Mouse (Mus musculus) spleen, embryonic (tissue): ENCODE measurements around the gene Zfand2b.

Experiments
- CTCF ChIA-PET: fragments of 350-600 bp; sonication (Branson Sonifier 250); formaldehyde crosslinking; loops from one replicate; lab custom pipeline; 2022; lab: Charles Lee

The Zfand2b gene

GRCm38 (mm10) chr1:75211141-75211708 is 42.8 kb downstream of the Zfand2b start:
- CTCF ChIA-PET, result interaction anchor here (1.2 kb wide), 1 partner anchor 10 kb away, joined by 4 read pairs; no protein-coding TSS in a partner anchor

GRCm38 (mm10) chr1:75212542-75212941 is 44.1 kb downstream of the Zfand2b start:
- CTCF ChIA-PET, result interaction anchor here (1.2 kb wide), 1 partner anchor 8 kb away, joined by 4 read pairs; no protein-coding TSS in a partner anchor

DNA sequence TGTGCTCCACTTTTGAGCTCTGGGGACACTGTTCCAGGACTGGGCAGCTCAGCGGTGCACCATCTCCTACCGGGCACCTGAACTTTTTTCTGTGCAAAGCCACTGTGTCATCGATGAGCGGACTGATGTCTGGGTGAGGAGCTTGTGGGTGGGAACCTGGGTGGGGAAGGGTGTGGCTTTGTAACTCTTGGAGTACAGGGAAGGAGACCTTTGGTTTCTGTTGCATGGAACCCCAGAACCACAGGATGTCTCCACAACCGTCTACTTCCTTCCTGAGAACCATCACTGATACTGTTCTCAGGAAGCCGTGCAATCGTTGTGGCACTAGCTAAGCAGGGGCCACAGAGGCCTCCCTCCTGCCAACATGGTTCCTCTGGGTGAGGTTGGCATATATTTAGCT is 44.6 kb downstream of the Zfand2b start:
- CTCF ChIA-PET, result no interaction called here

DNA sequence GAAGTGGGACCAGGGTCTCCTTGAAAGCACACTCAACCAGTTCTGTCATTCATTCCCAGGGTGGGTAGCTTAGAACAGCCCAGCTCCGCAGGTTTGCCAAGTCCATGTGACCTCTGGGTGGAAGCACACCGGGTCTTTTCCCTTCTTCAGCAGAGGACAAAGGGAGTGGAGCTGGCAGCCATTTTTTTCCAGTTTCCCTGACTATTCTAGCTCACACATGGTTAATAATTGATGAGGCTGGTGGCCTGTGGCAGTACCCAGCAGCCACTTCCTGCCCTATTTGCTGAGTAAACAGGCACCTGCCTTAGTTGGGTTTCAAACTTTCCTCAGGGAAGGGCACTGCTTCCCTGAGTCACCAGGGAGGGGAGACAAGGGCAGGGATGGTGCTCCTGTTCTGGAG is 46.0 kb downstream of the Zfand2b start:
- CTCF ChIA-PET, result interaction anchor here (0.6 kb wide), 1 partner anchor 49 kb away, joined by 3 read pairs; no protein-coding TSS in a partner anchor

GRCm38 (mm10) chr1:75214886-75215285 is 46.4 kb downstream of the Zfand2b start:
- CTCF ChIA-PET, result interaction anchor here (0.6 kb wide), 1 partner anchor 49 kb away, joined by 3 read pairs; no protein-coding TSS in a partner anchor

GRCm38 (mm10) chr1:75215785-75216184 is 47.3 kb downstream of the Zfand2b start:
- CTCF ChIA-PET, result no interaction called here

DNA sequence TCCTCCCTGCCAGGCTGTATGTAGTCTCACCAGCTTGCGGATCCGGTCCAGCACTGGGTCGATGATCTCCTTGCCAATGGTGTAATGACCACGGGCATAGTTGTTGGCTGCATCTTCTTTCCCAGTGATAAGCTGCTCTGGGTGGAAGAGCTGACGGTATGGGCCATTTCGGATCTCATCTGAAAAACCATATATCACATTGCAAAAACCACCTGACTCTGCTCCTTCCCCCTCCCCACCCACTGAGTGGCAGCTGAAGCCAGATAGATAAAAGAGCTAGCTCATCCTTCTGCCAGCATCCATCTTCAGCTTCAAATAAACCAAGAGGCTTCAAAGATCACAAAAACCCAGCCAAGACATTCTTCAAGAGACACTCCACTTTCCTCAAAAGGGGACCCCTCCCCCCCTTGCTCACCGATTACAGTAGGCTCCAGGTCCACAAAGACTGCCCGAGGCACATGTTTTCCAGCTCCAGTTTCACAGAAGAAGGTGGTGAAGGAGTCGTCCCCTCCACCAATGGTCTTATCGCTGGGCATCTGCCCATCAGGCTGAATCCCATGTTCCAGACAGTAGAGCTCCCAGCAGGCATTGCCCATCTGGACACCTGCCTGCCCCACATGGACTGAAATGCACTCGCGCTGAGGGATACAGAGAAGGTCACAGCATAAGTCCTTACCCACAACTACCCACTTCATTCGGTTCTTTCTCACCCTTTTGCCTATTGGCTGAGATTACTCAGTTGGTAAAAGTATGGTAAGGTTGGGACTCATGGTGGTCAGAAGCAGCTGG is 48.5 kb downstream of the Zfand2b start:
- CTCF ChIA-PET, result interaction anchor here (0.6 kb wide), 1 partner anchor 454 kb away, joined by 9 read pairs; no protein-coding TSS in a partner anchor

DNA sequence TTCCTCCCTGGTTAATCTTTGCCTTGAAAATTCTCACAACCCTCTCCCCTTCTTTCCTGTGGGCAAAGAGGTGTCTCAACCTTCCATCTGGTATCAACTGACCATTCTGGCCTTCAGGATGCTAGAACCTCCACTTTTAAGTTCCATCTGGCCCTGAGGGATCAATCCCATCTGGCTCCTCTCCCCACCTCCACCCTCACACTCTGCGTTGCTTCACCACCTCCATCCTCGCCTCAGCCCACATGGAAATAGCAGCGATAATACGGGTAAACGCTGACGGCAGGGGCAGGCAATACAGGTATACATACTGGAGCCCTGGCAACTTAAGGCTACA is 49.4 kb downstream of the Zfand2b start:
- CTCF ChIA-PET, result interaction anchor here (1.4 kb wide), 1 partner anchor 19 kb away, joined by 5 read pairs; no protein-coding TSS in a partner anchor

DNA sequence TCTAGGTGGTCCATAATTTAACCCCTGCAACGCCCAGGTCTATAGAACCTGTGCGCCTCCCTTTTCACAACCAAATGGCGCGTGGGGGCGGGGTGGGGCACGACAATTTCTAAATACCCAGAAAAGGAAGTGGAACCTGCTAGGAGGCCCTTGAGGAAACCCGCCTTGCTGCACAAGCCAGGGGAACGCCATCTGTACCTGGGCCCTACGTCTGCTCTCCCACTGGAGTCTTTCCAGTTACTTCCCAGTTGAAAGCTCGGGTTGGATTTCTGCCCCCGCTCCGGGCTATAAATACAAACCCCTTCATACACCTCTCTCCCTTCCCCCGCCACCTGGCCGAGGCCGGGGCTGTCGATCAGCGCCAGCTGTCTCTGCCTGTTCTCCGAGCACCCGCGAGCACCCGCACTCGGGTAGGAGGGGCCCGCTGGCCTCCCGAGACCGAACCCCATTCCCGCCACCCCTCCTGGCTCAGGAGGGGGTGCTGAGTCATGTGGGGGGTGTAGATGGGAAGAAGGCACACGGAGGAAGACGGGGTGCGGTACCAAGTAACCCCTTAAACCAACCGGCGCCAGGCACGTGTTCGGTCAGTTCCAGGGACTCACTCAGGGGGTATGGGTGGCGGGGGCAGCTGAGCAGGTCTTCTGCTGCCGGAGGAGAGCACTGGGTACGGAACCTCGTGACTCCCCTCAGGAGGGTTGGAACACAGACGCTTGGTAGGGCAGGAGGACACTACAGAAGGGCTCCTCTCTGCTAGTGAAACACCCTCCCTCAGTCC is 50.0 kb downstream of the Zfand2b start:
- CTCF ChIA-PET, result interaction anchor here (1.4 kb wide), 1 partner anchor 18 kb away, joined by 5 read pairs; no protein-coding TSS in a partner anchor

DNA sequence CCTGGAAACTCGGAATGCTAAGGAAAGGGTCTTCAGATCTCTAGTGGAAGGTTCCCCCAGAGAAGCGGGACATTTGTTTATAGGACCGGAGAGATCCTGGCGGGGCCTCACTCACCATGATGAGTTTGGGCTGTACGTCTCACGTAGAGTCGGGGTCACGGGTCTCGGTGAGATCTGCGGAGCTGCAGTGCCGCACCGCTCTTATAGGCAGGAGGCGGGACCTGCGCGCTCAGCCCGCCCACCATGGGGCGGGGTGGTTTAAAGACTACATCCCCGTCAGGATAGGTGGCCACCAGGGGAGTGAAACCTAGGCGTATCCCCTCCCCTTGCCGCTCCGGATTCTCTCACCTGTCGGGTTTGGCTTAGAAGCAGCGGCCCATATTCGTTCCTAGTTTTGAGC is 50.6 kb downstream of the Zfand2b start:
- CTCF ChIA-PET, result interaction anchor here (0.6 kb wide), 1 partner anchor 306 kb away, joined by 3 read pairs; no protein-coding TSS in a partner anchor

- CTCF ChIA-PET, result interaction anchor here (0.6 kb wide), 2 partner anchors 16 to 305 kb away, joined by 3 to 5 read pairs; no protein-coding TSS in a partner anchor
These were observed 51.1 kb downstream of the Zfand2b start, which contains the start of gene Tuba4a for GRCm38 (mm10) chr1:75219531-75219930. Gene Tuba4a, minus strand, starts transcription at chr1:75219865.
